ENCODE assay signal across 7 mouse cellular contexts in genomic region chr12:99096930-99097617, GRCm38 (mm10).
DNase-seq lines count a peak whose midpoint lies in the region; ATAC-seq lines count a peak whose summit lies in the region.

No protein-coding gene starts in this region.

- no peak overlapping the region for H3K4me2 ChIP-seq in midbrain, embryonic 13.5 days (replicated peaks)

- 40% methylated on average over 14 of the region's 14 CpGs for WGBS in midbrain, embryonic 13.5 days

- ATAC-seq in granulocyte monocyte progenitor cell, adult 5-6 weeks (replicated peaks; ENCODE audit: poor library complexity, severe bottlenecking): peak; percentile 72
- peak; percentile 95 for ATAC-seq in midbrain, embryonic 13.5 days

- no peak overlapping the region; the same call in 1 of the 2 replicates for H3K27ac ChIP-seq in midbrain, embryonic 13.5 days

- H3K4me3 ChIP-seq in midbrain, embryonic 13.5 days (replicated peaks): no peak overlapping the region

- H3K36me3 ChIP-seq in midbrain, embryonic 13.5 days: no peaks in the 10 kb centered on the region

- no peaks in the 10 kb centered on the region for H3K9me3 ChIP-seq in midbrain, embryonic 13.5 days

- H3K9ac ChIP-seq in midbrain, embryonic 13.5 days (replicated peaks): no peak overlapping the region

- DNase-seq in adrenal gland, postnatal 10 days: peak; percentile 91
- DNase-seq in embryo, embryonic 9.5 days (ENCODE audit: extremely low spot score): peak; percentile 87
- DNase-seq in kidney, adult 11 months: peak; percentile 71
- DNase-seq in left cerebral cortex, postnatal 4 days: peak; percentile 89
- peak; percentile 17 to 68 for DNase-seq in spleen, adult 18-20 months

- H3K27me3 ChIP-seq in midbrain, embryonic 13.5 days: no peaks in the 10 kb centered on the region

- intact Hi-C loops in left cerebral cortex, postnatal 4 days (cut with DNase I): loop anchor here (5.0 to 10.0 kb wide), 2 partner anchors 468 to 745 kb away; partner anchors contain the start of gene Foxn3

- H3K4me1 ChIP-seq in midbrain, embryonic 13.5 days (replicated peaks): 0 out of 2 replicates have a peak, but pooled peaks cover 3% of the 10 kb centered on the region
